Mouse (Mus musculus) bone marrow, adult 2 months (tissue): ENCODE results near the gene Trak1.

Experiments
- CTCF ChIP-seq: fragments of 200-500 bp; IDR thresholded peaks from 2 replicates; pipeline ENCODE4 v1.5.1; 2011; ENCODE audit warnings: low read length, control low read depth; ENCODE audit not compliant: control insufficient read depth, insufficient read depth
- POLR2A ChIP-seq: fragments of 200-500 bp; IDR thresholded peaks from 2 replicates; pipeline ENCODE4 v1.6.1; 2011; ENCODE audit warnings: low read depth, mild to moderate bottlenecking, control low read depth, low read length, borderline replicate concordance; ENCODE audit not compliant: control insufficient read depth

DNA sequence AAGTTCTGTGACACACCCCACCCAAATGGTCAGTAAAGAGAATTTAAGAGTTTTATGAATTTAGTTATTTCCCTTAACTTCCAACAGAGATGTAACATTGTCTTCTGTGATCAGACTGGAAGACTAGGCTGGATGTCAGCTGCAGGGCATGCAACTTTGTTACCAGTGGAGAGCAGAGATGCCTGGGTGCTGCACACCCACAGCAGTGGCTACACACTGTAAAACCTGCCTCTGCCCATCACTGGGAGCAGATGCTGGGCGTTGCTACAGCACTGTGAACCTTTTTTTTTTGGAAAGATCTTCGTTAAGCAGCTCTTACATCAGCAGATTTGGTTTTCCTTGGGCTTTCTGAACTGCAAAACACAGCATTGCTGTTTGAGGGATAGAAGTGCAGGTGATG lies 97.6 kb downstream of the Trak1 start:
- no peak for TF ChIP-seq CTCF
- TF ChIP-seq POLR2A, result no peak
